Mouse (Mus musculus): Measurements from ENCODE around the gene Rnf11.

Rnf11 gene

GRCm38 (mm10) chr4:109484621-109485020 lies at the start of gene Rnf11:
TSS of gene Rnf11 (minus strand) at chr4:109484728.
- DNase-seq (ENCODE audit: low read depth, low spot score), result peak; percentile 90

- DNase-seq (ENCODE audit: low read depth, low spot score), result no peak
Measured at GRCm38 (mm10) chr4:109531111-109531510, 46.6 kb upstream of the Rnf11 start, which contains the start of gene 4930522H14Rik. TSS of gene 4930522H14Rik (minus strand) at chr4:109531297.

- no peak for DNase-seq (ENCODE audit: low read depth, low spot score)
Measured at GRCm38 (mm10) chr4:109530245-109530816, 45.8 kb upstream of the Rnf11 start.

GRCm38 (mm10) chr4:109504885-109505284 lies 20.4 kb upstream of the Rnf11 start:
- peak; percentile 90 for DNase-seq (ENCODE audit: low read depth, low spot score)

GRCm38 (mm10) chr4:109498476-109498875 lies 13.9 kb upstream of the Rnf11 start:
- no peak for DNase-seq (ENCODE audit: low read depth, low spot score)

GRCm38 (mm10) chr4:109493581-109493980 lies 9.1 kb upstream of the Rnf11 start:
- no peak for DNase-seq (ENCODE audit: low read depth, low spot score)

GRCm38 (mm10) chr4:109488812-109489211 lies 4.3 kb upstream of the Rnf11 start:
- no peak for DNase-seq (ENCODE audit: low read depth, low spot score)

- no peak for DNase-seq (ENCODE audit: low read depth, low spot score)
Measured at GRCm38 (mm10) chr4:109482701-109483100, 1.8 kb downstream of the Rnf11 start.

GRCm38 (mm10) chr4:109481424-109481823 lies 3.1 kb downstream of the Rnf11 start:
- DNase-seq (ENCODE audit: low read depth, low spot score), result peak; percentile 65

- no peak for DNase-seq (ENCODE audit: low read depth, low spot score)
Measured at GRCm38 (mm10) chr4:109477454-109477853, 7.1 kb downstream of the Rnf11 start.

- DNase-seq (ENCODE audit: low read depth, low spot score), result peak; percentile 82
Measured at GRCm38 (mm10) chr4:109476554-109477014, 7.9 kb downstream of the Rnf11 start.

- DNase-seq (ENCODE audit: low read depth, low spot score), result peak; percentile 52
Measured at GRCm38 (mm10) chr4:109475577-109476553, 8.7 kb downstream of the Rnf11 start.

GRCm38 (mm10) chr4:109475078-109475477 lies 9.4 kb downstream of the Rnf11 start:
- DNase-seq (ENCODE audit: low read depth, low spot score), result peak; percentile 29

GRCm38 (mm10) chr4:109472566-109472965 lies 12.0 kb downstream of the Rnf11 start:
- DNase-seq (ENCODE audit: low read depth, low spot score), result no peak

GRCm38 (mm10) chr4:109471606-109472005 lies 12.9 kb downstream of the Rnf11 start:
- DNase-seq (ENCODE audit: low read depth, low spot score), result peak; percentile 30

GRCm38 (mm10) chr4:109467687-109468086 lies 16.8 kb downstream of the Rnf11 start:
- no peak for DNase-seq (ENCODE audit: low read depth, low spot score)

GRCm38 (mm10) chr4:109463892-109464291 lies 20.6 kb downstream of the Rnf11 start:
- no peak for DNase-seq (ENCODE audit: low read depth, low spot score)

- DNase-seq (ENCODE audit: low read depth, low spot score), result peak; percentile 95
Measured at GRCm38 (mm10) chr4:109460421-109461179, 23.9 kb downstream of the Rnf11 start.

GRCm38 (mm10) chr4:109456821-109457220 lies 27.7 kb downstream of the Rnf11 start:
- no peak for DNase-seq (ENCODE audit: low read depth, low spot score)

GRCm38 (mm10) chr4:109448531-109448930 lies 36.0 kb downstream of the Rnf11 start:
- no peak for DNase-seq (ENCODE audit: low read depth, low spot score)

- no peak for DNase-seq (ENCODE audit: low read depth, low spot score)
Measured at GRCm38 (mm10) chr4:109445956-109446355, 38.6 kb downstream of the Rnf11 start.

GRCm38 (mm10) chr4:109445397-109445796 lies 39.1 kb downstream of the Rnf11 start:
- DNase-seq (ENCODE audit: low read depth, low spot score), result peak; percentile 26
